Mouse (Mus musculus) thymus, adult 2 months (tissue): ENCODE data around the gene 1700123L14Rik. TPM values are rescaled to one million over a fixed set of nuclear protein-coding genes. Genes with fewer than 3 reads are reported as not detected.
"Not testable (repeated sequence)": the region's sequence is repeated elsewhere in the genome, so short reads cannot be mapped to it uniquely, and the experiment has no call there.

Experiments
- DNase-seq: peaks from one replicate; pipeline ENCODE4 v3.0.0; 2021
- H3K27ac ChIP-seq: fragments of 200-500 bp; 2 replicates; pipeline ENCODE4 v1.5.1; 2012; ENCODE audit warnings: low read length, control low read depth; ENCODE audit not compliant: control insufficient read depth, insufficient read depth
- H3K27me3 ChIP-seq: fragments of 200-500 bp; 2 replicates; pipeline ENCODE4 v1.6.1; 2012; ENCODE audit warnings: mild to moderate bottlenecking, low read length, moderate library complexity, mixed read lengths; ENCODE audit not compliant: control insufficient read depth, insufficient read depth
- H3K36me3 ChIP-seq: fragments of 200-500 bp; 2 replicates; pipeline ENCODE4 v1.6.1; 2012; ENCODE audit warnings: mild to moderate bottlenecking, low read length, moderate library complexity; ENCODE audit not compliant: control insufficient read depth, insufficient read depth
- H3K4me1 ChIP-seq: fragments of 200-500 bp; replicated peaks from 2 replicates; pipeline ENCODE4 v1.6.1; 2012; ENCODE audit warnings: low read length; ENCODE audit not compliant: control insufficient read depth, insufficient read depth
- H3K4me3 ChIP-seq: fragments of 200-500 bp; 2 replicates; pipeline ENCODE4 v1.5.1; 2012; ENCODE audit warnings: mild to moderate bottlenecking, low read length, control low read depth, moderate library complexity; ENCODE audit not compliant: control insufficient read depth, insufficient read depth
- CTCF ChIP-seq: fragments of 200-500 bp; IDR thresholded peaks from 2 replicates; pipeline ENCODE4 v1.5.1; 2012; ENCODE audit warnings: mild to moderate bottlenecking, control low read depth, low read length, moderate library complexity, borderline replicate concordance; ENCODE audit not compliant: control insufficient read depth, poor library complexity, insufficient read depth; ENCODE audit errors: extremely low read depth
- POLR2A ChIP-seq: fragments of 200-500 bp; IDR thresholded peaks from 2 replicates; pipeline ENCODE4 v1.6.1; 2012; ENCODE audit warnings: mild to moderate bottlenecking, low read length, control low read depth, moderate library complexity; ENCODE audit not compliant: control insufficient read depth, poor library complexity, insufficient read depth; ENCODE audit errors: extremely low read depth
- WGBS: fragments of 180-500 bp; shearing (Covaris S2); methylation state at CpG from one replicate; pipeline ENCODE4 v1.1.7; 2018; 5-methylcytosine and 5-hydroxymethylcytosine counted together
- polyA plus RNA-seq: library from polyadenylated mRNA; depleted of rRNA; stranded (reverse); fragments of >200 nt; gene quantifications from 2 replicates; pipeline ENCODE4 v1.2.3, GENCODE M21; 2012; rRNA removed

1700123L14Rik gene
- 0.13 TPM in 1 of 2 replicates, not detected in the other for polyA plus RNA-seq

GRCm38 (mm10) chr6:96165818-96166379, at the start of gene 1700123L14Rik:
Gene 1700123L14Rik (minus strand): TSS chr6:96166243.
- Histone ChIP-seq H3K27me3 (no peaks in the 10 kb centered on the region), H3K4me1 (no peaks in the 10 kb centered on the region), H3K36me3 (no peaks in the 10 kb centered on the region), H3K27ac (no peak within 1 kb of the TSS), H3K4me3 (no peak within 1 kb of the TSS)
- TF ChIP-seq CTCF, result no peak
- TF ChIP-seq POLR2A, result no peak
- WGBS, result 87% methylated on average over 18 of the region's 18 CpGs
- no peak for DNase-seq

DNA sequence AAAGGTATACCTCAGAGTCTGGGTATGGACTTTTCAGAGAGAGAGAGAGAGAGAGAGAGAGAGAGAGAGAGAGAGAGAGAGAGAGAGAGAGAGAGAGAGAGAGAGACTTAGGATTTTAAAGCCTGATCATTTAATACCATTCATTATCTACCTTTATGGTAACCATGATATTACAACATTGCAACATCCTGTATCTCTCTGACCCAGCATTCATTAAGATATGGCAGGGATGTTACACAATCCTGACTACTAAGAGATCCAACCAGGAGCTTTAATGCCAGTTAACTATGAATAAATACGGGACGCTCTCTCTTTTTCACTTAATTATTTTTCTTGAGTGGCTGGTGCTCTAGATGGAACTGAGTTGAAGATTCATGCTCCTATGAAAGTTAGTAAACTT, 39.4 kb upstream of the 1700123L14Rik start:
- WGBS, result 97% methylated on average over 2 of the region's 2 CpGs
- TF ChIP-seq CTCF (no peak), POLR2A (no peak)

GRCm38 (mm10) chr6:96198991-96199390, 32.9 kb upstream of the 1700123L14Rik start:
- H3K27ac ChIP-seq, H3K27me3 ChIP-seq, H3K4me3 ChIP-seq, DNase-seq, H3K36me3 ChIP-seq, H3K4me1 ChIP-seq: not testable (repeated sequence)
- 95% methylated on average over 2 of the region's 2 CpGs for WGBS

More for the DNA sequence above, 39.4 kb upstream of the 1700123L14Rik start:
- Histone ChIP-seq H3K27me3 (no peaks in the 10 kb centered on the region), H3K36me3 (no peaks in the 10 kb centered on the region), H3K27ac (no peak overlapping the region), H3K4me1 (no peaks in the 10 kb centered on the region), H3K4me3 (no peak overlapping the region)
- DNase-seq, result no peak

DNA sequence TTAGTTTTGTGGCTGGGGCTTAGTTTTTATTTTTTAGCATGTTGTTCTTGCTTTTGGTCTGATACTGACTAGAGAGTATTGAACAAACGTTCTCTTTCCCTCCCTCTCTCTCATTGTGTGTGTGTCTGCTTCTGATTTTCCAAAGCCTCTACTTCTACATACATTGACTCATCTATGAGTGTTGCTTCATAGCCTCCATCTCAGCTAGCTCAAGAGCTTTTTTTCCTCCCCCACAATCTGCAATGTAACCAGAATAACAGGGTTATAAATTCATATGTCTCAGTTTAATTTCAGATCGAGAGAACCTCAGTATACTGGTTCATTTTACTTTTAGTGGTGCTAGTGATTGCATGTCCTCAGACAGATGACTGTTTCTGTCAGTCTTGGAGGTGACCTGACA, 20.5 kb upstream of the 1700123L14Rik start:
- Histone ChIP-seq H3K27ac (no peak overlapping the region), H3K27me3 (no peaks in the 10 kb centered on the region), H3K4me3 (no peak overlapping the region), H3K4me1 (no peaks in the 10 kb centered on the region), H3K36me3 (no peaks in the 10 kb centered on the region)
- TF ChIP-seq CTCF (no peak), POLR2A (no peak)
- DNase-seq, result no peak
- 76% methylated on average over 2 of the region's 2 CpGs for WGBS

- Histone ChIP-seq H3K27ac (no peak overlapping the region), H3K4me1 (no peaks in the 10 kb centered on the region), H3K4me3 (no peak overlapping the region), H3K36me3 (no peaks in the 10 kb centered on the region), H3K27me3 (no peaks in the 10 kb centered on the region)
- TF ChIP-seq CTCF (no peak), POLR2A (no peak)
- DNase-seq, result no peak
- WGBS, result 87% methylated on average over 4 of the region's 4 CpGs
These were observed 17.3 kb upstream of the 1700123L14Rik start for GRCm38 (mm10) chr6:96183392-96183791.

GRCm38 (mm10) chr6:96178530-96178929, 12.5 kb upstream of the 1700123L14Rik start:
- TF ChIP-seq POLR2A, result no peak
- TF ChIP-seq CTCF, result no peak
- Histone ChIP-seq H3K36me3 (no peaks in the 10 kb centered on the region), H3K4me1 (no peaks in the 10 kb centered on the region), H3K4me3 (no peak overlapping the region), H3K27ac (no peak overlapping the region), H3K27me3 (no peaks in the 10 kb centered on the region)
- DNase-seq, result no peak

DNA sequence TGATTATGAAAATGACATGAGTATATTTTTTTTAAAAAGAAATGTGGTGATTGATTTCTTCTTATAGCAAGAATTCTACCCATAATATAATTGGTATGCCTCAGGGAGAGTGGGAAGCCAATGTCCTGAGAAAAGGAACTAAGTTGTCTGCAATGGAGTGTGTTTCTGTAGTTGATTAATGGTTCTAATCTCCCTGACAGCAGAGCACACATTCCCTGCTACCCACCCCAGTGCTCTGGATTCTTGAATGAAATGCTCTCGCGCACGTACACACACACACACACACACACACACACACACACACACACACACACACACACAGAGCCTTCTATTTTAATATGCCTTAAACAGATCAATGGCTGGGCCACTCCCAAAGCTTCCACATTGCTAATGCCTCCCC, 7.6 kb upstream of the 1700123L14Rik start:
- WGBS, result 87% methylated on average over 3 of the region's 3 CpGs
- no peak for TF ChIP-seq POLR2A
- no peak for TF ChIP-seq CTCF
- H3K27me3 ChIP-seq, result no peaks in the 10 kb centered on the region
- no peaks in the 10 kb centered on the region for H3K36me3 ChIP-seq
- H3K27ac ChIP-seq, result no peak overlapping the region
- no peak overlapping the region for H3K4me3 ChIP-seq
- no peaks in the 10 kb centered on the region for H3K4me1 ChIP-seq
- no peak for DNase-seq
